Mouse (Mus musculus) embryonic facial prominence, embryonic 14.5 days (tissue): ENCODE measurements around the gene E330009J07Rik. TPM values are rescaled to one million over a fixed set of nuclear protein-coding genes. Genes with fewer than 3 reads are reported as not detected.
A peak's percentile ranks its signal among the peaks of the same experiment; 100 is the strongest.

ENCODE experiments used
- ATAC-seq: fragments of 200-750 bp; cut with Nextera tagmentation; 2 replicates; pipeline ENCODE4 v1.8.0; 2017; ENCODE audit warnings: low read depth, moderate number of reproducible peaks, moderate TSS enrichment
- DNase-seq: peaks from one replicate; pipeline ENCODE4 v3.0.0-alpha.2; 2015; ENCODE audit warnings: low spot score
- H3K27ac ChIP-seq: fragments of 300-500 bp; sonication (generic); replicated peaks from 2 replicates; pipeline ENCODE4 v1.5.1; 2014; ENCODE audit warnings: low read depth, mild to moderate bottlenecking, low read length, moderate library complexity
- H3K27me3 ChIP-seq: fragments of 300-500 bp; sonication (generic); replicated peaks from 2 replicates; pipeline ENCODE4 v1.6.1; 2014; ENCODE audit warnings: low read length; ENCODE audit not compliant: control insufficient read depth, insufficient read depth
- H3K36me3 ChIP-seq: fragments of 300-500 bp; sonication (generic); 2 replicates; pipeline ENCODE4 v1.6.1; 2014; ENCODE audit warnings: low read length, mixed read lengths; ENCODE audit not compliant: control insufficient read depth, insufficient read depth
- H3K4me1 ChIP-seq: fragments of 300-500 bp; sonication (generic); 2 replicates; pipeline ENCODE4 v1.6.1; 2014; ENCODE audit warnings: antibody characterized with exemption, low read length; ENCODE audit not compliant: control insufficient read depth, insufficient read depth
- H3K4me2 ChIP-seq: fragments of 300-500 bp; sonication (generic); 2 replicates; pipeline ENCODE4 v1.6.1; 2014; ENCODE audit warnings: low read depth, mild to moderate bottlenecking, low read length, moderate library complexity, mixed read lengths
- H3K4me3 ChIP-seq: fragments of 300-500 bp; sonication (generic); 2 replicates; pipeline ENCODE4 v1.5.1; 2014; ENCODE audit warnings: low read depth, mild to moderate bottlenecking, low read length
- H3K9ac ChIP-seq: fragments of 300-500 bp; sonication (generic); 2 replicates; pipeline ENCODE4 v1.6.1; 2014; ENCODE audit warnings: low read depth, mild to moderate bottlenecking, low read length, moderate library complexity, mixed read lengths
- H3K9me3 ChIP-seq: fragments of 300-500 bp; sonication (generic); 2 replicates; pipeline ENCODE4 v1.6.1; 2016; ENCODE audit warnings: low read length; ENCODE audit not compliant: control insufficient read depth
- WGBS: fragments of 180-500 bp; shearing (Covaris S2); extraction: QIAGEN DNeasy Blood & Tissue Kit; methylation state at CpG from one replicate; pipeline ENCODE4 v1.1.7; 2014; 5-methylcytosine and 5-hydroxymethylcytosine counted together
- polyA plus RNA-seq: library from polyadenylated mRNA; unstranded; fragments of >200 nt; fragmentation: Nextera tagmentation; extraction: Ambion mirVana; gene quantifications from 2 replicates; pipeline ENCODE4 v1.2.1, GENCODE M21; 2014

The E330009J07Rik gene
- polyA plus RNA-seq, 1 experiment from 2014 or later = 9.2 TPM

- no peak overlapping the region for H3K27ac ChIP-seq
- no peaks in the 10 kb centered on the region for H3K9me3 ChIP-seq
- ATAC-seq (no peak), DNase-seq (no peak)
- no peaks in the 10 kb centered on the region for H3K4me1 ChIP-seq
- 53% methylated on average over 1 of the region's 1 CpGs for WGBS
- no peaks in the 10 kb centered on the region for H3K27me3 ChIP-seq
- H3K4me3 ChIP-seq = no peak overlapping the region
- H3K36me3 ChIP-seq = no peaks in the 10 kb centered on the region
- no peak overlapping the region for H3K4me2 ChIP-seq
- H3K9ac ChIP-seq = no peak overlapping the region
These were observed 12.2 kb downstream of the E330009J07Rik start for GRCm38 (mm10) chr6:40423774-40424173.

- H3K4me1 ChIP-seq = no peaks in the 10 kb centered on the region
- H3K4me2 ChIP-seq = no peak overlapping the region
- no peak for ATAC-seq
- no peaks in the 10 kb centered on the region for H3K9me3 ChIP-seq
- no peak overlapping the region for H3K9ac ChIP-seq
- no peaks in the 10 kb centered on the region for H3K27me3 ChIP-seq
- DNase-seq = peak; percentile 13
- H3K36me3 ChIP-seq = no peaks in the 10 kb centered on the region
- H3K27ac ChIP-seq = no peak overlapping the region
- 78% methylated on average over 1 of the region's 1 CpGs for WGBS
- H3K4me3 ChIP-seq = no peak overlapping the region
These were observed 12.9 kb downstream of the E330009J07Rik start for GRCm38 (mm10) chr6:40423013-40423412.

- DNase-seq (no peak), ATAC-seq (no peak)
- Histone ChIP-seq H3K9ac (no peak overlapping the region), H3K4me2 (no peak overlapping the region), H3K4me3 (no peak overlapping the region), H3K9me3 (no peaks in the 10 kb centered on the region), H3K36me3 (no peaks in the 10 kb centered on the region), H3K27me3 (no peaks in the 10 kb centered on the region), H3K27ac (no peak overlapping the region), H3K4me1 (no peaks in the 10 kb centered on the region)
- WGBS = 94% methylated on average over 6 of the region's 6 CpGs
These were observed 14.8 kb downstream of the E330009J07Rik start for GRCm38 (mm10) chr6:40421099-40421498.

- no peak overlapping the region for H3K4me3 ChIP-seq
- H3K36me3 ChIP-seq = no peaks in the 10 kb centered on the region
- ATAC-seq (no peak), DNase-seq (no peak)
- no peaks in the 10 kb centered on the region for H3K4me1 ChIP-seq
- H3K4me2 ChIP-seq = no peak overlapping the region
- H3K9ac ChIP-seq = no peak overlapping the region
- H3K27ac ChIP-seq = no peak overlapping the region
- no peaks in the 10 kb centered on the region for H3K27me3 ChIP-seq
- no peaks in the 10 kb centered on the region for H3K9me3 ChIP-seq
- 97% methylated on average over 4 of the region's 4 CpGs for WGBS
These were observed 17.5 kb downstream of the E330009J07Rik start for GRCm38 (mm10) chr6:40418386-40418785.

GRCm38 (mm10) chr6:40415799-40416198 lies 20.1 kb downstream of the E330009J07Rik start:
- Histone ChIP-seq H3K9me3 (no peaks in the 10 kb centered on the region), H3K27ac (no peak overlapping the region), H3K9ac (no peak overlapping the region), H3K4me2 (no peak overlapping the region), H3K4me3 (no peak overlapping the region), H3K36me3 (no peaks in the 10 kb centered on the region), H3K4me1 (no peaks in the 10 kb centered on the region), H3K27me3 (no peaks in the 10 kb centered on the region)
- WGBS = 79% methylated on average over 4 of the region's 5 CpGs
- DNase-seq (no peak), ATAC-seq (no peak)

GRCm38 (mm10) chr6:40413565-40413964 lies 22.4 kb downstream of the E330009J07Rik start:
- ATAC-seq = no peak
- H3K27me3 ChIP-seq = no peaks in the 10 kb centered on the region

GRCm38 (mm10) chr6:40413046-40413445 lies 22.9 kb downstream of the E330009J07Rik start:
- no peak overlapping the region for H3K9ac ChIP-seq
- WGBS = 86% methylated on average over 5 of the region's 5 CpGs

More at GRCm38 (mm10) chr6:40413565-40413964, 22.4 kb downstream of the E330009J07Rik start:
- WGBS = 94% methylated on average over 3 of the region's 3 CpGs
- Histone ChIP-seq H3K4me1 (no peaks in the 10 kb centered on the region), H3K36me3 (peaks cover 3% of the 10 kb centered on the region), H3K9me3 (no peaks in the 10 kb centered on the region), H3K27ac (no peak overlapping the region), H3K4me3 (no peak overlapping the region), H3K4me2 (no peak overlapping the region), H3K9ac (no peak overlapping the region)
- no peak for DNase-seq

GRCm38 (mm10) chr6:40411085-40411484 lies 24.9 kb downstream of the E330009J07Rik start:
- no peaks in the 10 kb centered on the region for H3K4me1 ChIP-seq
- H3K36me3 ChIP-seq = peaks cover 27% of the 10 kb centered on the region
- no peak overlapping the region for H3K27ac ChIP-seq
- no peaks in the 10 kb centered on the region for H3K27me3 ChIP-seq
- H3K4me3 ChIP-seq = no peak overlapping the region
- WGBS = 97% methylated on average over 3 of the region's 3 CpGs
- ATAC-seq (no peak), DNase-seq (no peak)
- no peak overlapping the region for H3K9ac ChIP-seq
- no peak overlapping the region for H3K4me2 ChIP-seq
- no peaks in the 10 kb centered on the region for H3K9me3 ChIP-seq

More at GRCm38 (mm10) chr6:40413046-40413445, 22.9 kb downstream of the E330009J07Rik start:
- H3K36me3 ChIP-seq = peaks cover 7% of the 10 kb centered on the region
- ATAC-seq (no peak), DNase-seq (no peak)
- no peak overlapping the region for H3K4me3 ChIP-seq
- H3K4me2 ChIP-seq = no peak overlapping the region
- no peaks in the 10 kb centered on the region for H3K27me3 ChIP-seq
- H3K9me3 ChIP-seq = no peaks in the 10 kb centered on the region
- no peaks in the 10 kb centered on the region for H3K4me1 ChIP-seq
- H3K27ac ChIP-seq = no peak overlapping the region

GRCm38 (mm10) chr6:40403640-40404285 lies 32.2 kb downstream of the E330009J07Rik start:
- Histone ChIP-seq H3K9me3 (0 out of 2 replicates have a peak, but pooled peaks cover under 1% of the 10 kb centered on the region), H3K27me3 (no peaks in the 10 kb centered on the region), H3K4me2 (no peak overlapping the region), H3K27ac (no peak overlapping the region), H3K4me3 (no peak overlapping the region), H3K36me3 (peaks cover 83% of the 10 kb centered on the region), H3K4me1 (no peaks in the 10 kb centered on the region), H3K9ac (no peak overlapping the region)
- 86% methylated on average over 4 of the region's 4 CpGs for WGBS
- ATAC-seq (no peak), DNase-seq (no peak)
